Mouse (Mus musculus) kidney, adult 10 weeks (tissue): ENCODE results near the gene Vmn2r91. TPM values are rescaled to one million over a fixed set of nuclear protein-coding genes. Genes with fewer than 3 reads are reported as not detected.

ENCODE experiments used
- polyA plus RNA-seq: library from polyadenylated mRNA; stranded (reverse); fragments of 350-450 nt; fragmentation: Illumina TruSeq; extraction: RNeasy Lipid Tissue Mini Kit (QIAGEN cat#74804); gene quantifications from one replicate; pipeline ENCODE4 v1.2.3, GENCODE M21; 2014; ENCODE audit warnings: low read depth, low replicate concordance

Gene Vmn2r91
- not detected for polyA plus RNA-seq

DNA sequence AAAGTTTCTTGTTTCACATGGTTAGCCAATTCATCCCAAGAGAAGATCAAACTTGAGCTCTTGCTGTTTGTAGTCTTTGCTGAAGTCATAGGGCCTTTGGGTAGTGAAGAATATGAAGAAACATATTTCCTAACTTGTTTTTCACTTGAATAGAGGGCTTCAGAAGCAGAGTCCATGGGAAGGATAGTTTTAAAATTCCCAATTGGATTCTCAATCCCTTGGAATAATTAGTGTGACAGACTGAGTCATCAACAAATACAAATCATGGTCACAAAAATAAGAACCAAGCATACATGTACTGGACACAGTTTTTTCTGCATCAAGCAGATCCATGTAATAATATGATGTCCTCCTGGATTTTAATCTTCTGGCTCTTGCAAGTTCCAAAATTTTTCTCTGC lies at the start of gene Vmn2r91:
Gene Vmn2r91, plus strand, starts transcription at position 301 of the 400 bp plus-strand sequence.

GRCm38 (mm10) chr17:18049124-18049523 lies 35.7 kb upstream of the Vmn2r91 start, which contains the start of gene Vmn2r124:
Vmn2r124 (plus strand) TSS chr17:18049424.

GRCm38 (mm10) chr17:18151587-18151986 lies 66.8 kb downstream of the Vmn2r91 start, which contains the start of gene Vmn2r92:
Vmn2r92 (plus strand) TSS chr17:18151887.

Other genes starting within 250 kb of the Vmn2r91 start
- not detected for gene Has1, start 229.8 kb upstream of the Vmn2r91 start, polyA plus RNA-seq
- gene Fpr1, start 201.1 kb upstream of the Vmn2r91 start, polyA plus RNA-seq: not detected
- gene Fpr2, start 197.2 kb upstream of the Vmn2r91 start, polyA plus RNA-seq: not detected
- not detected for gene Fpr3, start 197.2 kb upstream of the Vmn2r91 start, polyA plus RNA-seq
- gene Fpr-rs4, start 63.3 kb upstream of the Vmn2r91 start, polyA plus RNA-seq: not detected
- gene Vmn2r124, start 35.6 kb upstream of the Vmn2r91 start, polyA plus RNA-seq: not detected
- gene Vmn2r92, start 66.9 kb downstream of the Vmn2r91 start, polyA plus RNA-seq: not detected
- not detected for gene Vmn2r94, start 192.7 kb downstream of the Vmn2r91 start, polyA plus RNA-seq
- not detected for gene Vmn2r93, start 213.1 kb downstream of the Vmn2r91 start, polyA plus RNA-seq